Mouse (Mus musculus) testis, postnatal 10 days (tissue): ENCODE results near the gene Efcab11.

Experiments used
- DNase-seq: peaks from one replicate; pipeline ENCODE4 v3.0.0; 2021; ENCODE audit warnings: low spot score

The Efcab11 gene

GRCm38 (mm10) chr12:99671866-99672191, 212.4 kb downstream of the Efcab11 start:
- no peak for DNase-seq

DNA sequence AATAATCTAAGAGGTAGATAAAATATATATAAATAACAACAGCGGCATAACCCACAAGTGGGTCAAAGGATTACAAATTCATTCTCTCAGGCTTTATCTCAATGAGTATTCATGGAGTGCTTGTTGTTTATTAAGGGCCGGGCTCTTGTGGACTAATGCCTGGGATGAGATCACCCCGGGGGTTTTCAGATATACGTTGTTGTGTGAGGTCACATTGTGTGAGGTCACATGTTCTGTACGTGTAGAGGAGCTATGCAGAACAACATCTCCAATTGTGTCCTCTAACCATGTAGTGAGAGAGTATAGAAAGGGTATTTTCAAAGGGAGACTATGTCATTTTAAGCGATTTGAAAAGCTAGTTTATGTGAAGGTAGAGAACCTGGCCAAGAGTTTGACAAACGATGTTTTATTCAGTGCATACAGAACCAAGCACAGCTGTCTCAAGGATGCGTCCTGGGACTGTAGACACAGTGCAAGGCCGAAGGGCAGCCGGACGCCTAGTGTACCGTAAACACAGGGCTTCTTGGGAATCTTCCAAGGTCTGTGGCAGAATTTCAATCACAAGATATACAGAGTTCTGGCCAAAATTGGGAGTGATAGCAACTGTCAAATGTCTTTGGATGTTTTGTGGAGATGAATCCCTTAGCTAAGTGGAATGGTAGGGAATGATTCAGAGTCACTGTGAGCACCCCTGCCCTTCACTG, 212.9 kb downstream of the Efcab11 start:
- no peak for DNase-seq

- DNase-seq, result no peak
These were observed 213.5 kb downstream of the Efcab11 start for GRCm38 (mm10) chr12:99670762-99671152.

- DNase-seq, result peak; percentile 47
These were observed 214.1 kb downstream of the Efcab11 start for GRCm38 (mm10) chr12:99669976-99670761.

GRCm38 (mm10) chr12:99654991-99655880, 229.0 kb downstream of the Efcab11 start:
- no peak for DNase-seq

GRCm38 (mm10) chr12:99652459-99652858, 231.8 kb downstream of the Efcab11 start:
- no peak for DNase-seq

GRCm38 (mm10) chr12:99649732-99650131, 234.5 kb downstream of the Efcab11 start:
- peak; percentile 18 for DNase-seq

DNA sequence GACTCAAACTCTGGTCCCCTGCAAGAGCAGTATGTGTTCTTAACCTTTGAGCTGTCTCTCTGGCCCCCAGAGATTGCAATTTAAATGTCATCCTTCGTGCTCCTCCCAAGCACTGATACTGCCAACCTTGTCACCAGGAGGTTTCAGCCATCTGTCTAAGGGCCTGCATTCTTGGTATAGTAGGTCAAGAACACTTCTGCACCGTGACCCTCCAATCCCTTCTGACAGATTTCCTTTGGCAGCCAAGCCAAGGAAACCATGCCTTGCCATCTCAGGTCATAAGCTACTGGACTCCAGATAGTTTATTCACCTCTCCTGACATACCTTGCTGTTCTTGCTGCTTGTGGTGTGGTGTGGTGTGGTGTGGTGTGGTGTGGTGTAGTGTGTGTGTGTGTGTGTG, 235.5 kb downstream of the Efcab11 start:
- peak; percentile 20 for DNase-seq

DNA sequence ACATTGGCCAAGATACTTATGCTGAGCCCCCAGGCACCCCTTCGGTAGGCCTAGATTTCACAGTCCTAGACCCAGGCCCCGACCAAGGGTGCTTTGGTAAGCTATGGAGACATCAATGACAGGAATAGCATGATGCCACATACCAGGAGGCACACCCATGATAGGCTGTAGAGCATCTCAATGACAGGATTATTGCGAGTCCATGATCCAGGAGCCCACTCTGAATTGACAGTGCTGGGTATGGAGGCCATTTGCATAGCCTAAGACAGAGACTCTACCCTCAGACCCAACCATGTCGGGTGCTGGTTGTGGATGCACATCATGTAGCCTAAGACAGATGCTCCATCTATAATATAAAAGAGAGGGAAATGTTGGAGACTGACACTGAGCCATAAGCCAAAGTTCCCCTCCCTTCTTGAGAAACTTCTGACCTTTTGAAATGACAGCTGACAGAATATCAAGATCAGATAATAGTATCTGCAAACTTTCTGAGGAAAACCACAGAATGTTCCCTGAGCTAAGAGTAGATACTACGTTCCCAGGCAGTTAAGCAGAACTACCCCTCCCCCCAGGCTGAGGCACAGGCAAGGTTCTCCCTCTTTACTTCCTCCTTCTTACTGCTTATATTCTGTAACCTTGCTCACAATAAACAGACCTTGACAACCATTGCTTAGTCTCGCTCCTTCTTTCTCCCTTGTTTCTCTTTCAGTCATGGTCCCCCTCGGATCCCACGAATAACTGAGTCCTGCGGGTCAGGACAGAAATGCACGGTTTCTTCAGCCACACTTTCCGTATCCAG, 237.5 kb downstream of the Efcab11 start:
- DNase-seq, result no peak

- DNase-seq, result peak; percentile 77
These were observed 238.8 kb downstream of the Efcab11 start for GRCm38 (mm10) chr12:99645418-99645817.

GRCm38 (mm10) chr12:99644966-99645365, 239.3 kb downstream of the Efcab11 start:
- peak; percentile 33 for DNase-seq
